Mouse (Mus musculus): Measurements from ENCODE around the gene Ifit3.

- TF ChIP-seq MYOD1 (IDR thresholded peaks at IDR 0.05; ENCODE audit: control insufficient read depth, insufficient read length, low read depth) (no peak), MYOG (IDR thresholded peaks at IDR 0.05; ENCODE audit: control insufficient read depth, extremely low read depth, insufficient read length) (no peak), CTCF (IDR thresholded peaks at IDR 0.05; ENCODE audit: control insufficient read depth, insufficient read depth, insufficient read length) (no peak), FOSL1 (IDR thresholded peaks at IDR 0.05; ENCODE audit: insufficient read depth, low read length, poor library complexity, severe bottlenecking) (no peak), USF1 (IDR thresholded peaks at IDR 0.05; ENCODE audit: low read depth) (no peak)
These were observed 50.2 kb downstream of the Ifit3 start for GRCm38 (mm10) chr19:34633484-34633883.

Data from C2C12 (cell line).